Mouse (Mus musculus) lung, embryonic 15.5 days (tissue): ENCODE measurements around the gene Cenpw. TPM values are rescaled to one million over a fixed set of nuclear protein-coding genes. Genes with fewer than 3 reads are reported as not detected.

Experiments used
- ATAC-seq: fragments of 200-750 bp; cut with Nextera tagmentation; 2 replicates; pipeline ENCODE4 v1.8.0; 2017; ENCODE audit warnings: moderate number of reproducible peaks, borderline replicate concordance; ENCODE audit not compliant: low FRiP score, low TSS enrichment; ENCODE audit errors: extremely low read depth
- H3K27ac ChIP-seq: fragments of 300-500 bp; sonication (generic); 2 replicates; pipeline ENCODE4 v1.5.1; 2015; ENCODE audit warnings: moderate library complexity, mild to moderate bottlenecking, inconsistent platforms
- H3K27me3 ChIP-seq: fragments of 300-500 bp; sonication (generic); 2 replicates; pipeline ENCODE4 v1.6.1; 2015; ENCODE audit warnings: inconsistent platforms
- H3K36me3 ChIP-seq: fragments of 300-500 bp; sonication (generic); 2 replicates; pipeline ENCODE4 v1.6.1; 2015; ENCODE audit warnings: inconsistent platforms
- H3K4me1 ChIP-seq: fragments of 300-500 bp; sonication (generic); 2 replicates; pipeline ENCODE4 v1.6.1; 2015; ENCODE audit warnings: inconsistent platforms
- H3K4me2 ChIP-seq: fragments of 300-500 bp; sonication (generic); 2 replicates; pipeline ENCODE4 v1.6.1; 2015; ENCODE audit warnings: inconsistent platforms, mild to moderate bottlenecking, moderate library complexity
- H3K4me3 ChIP-seq: fragments of 300-500 bp; sonication (generic); 2 replicates; pipeline ENCODE4 v1.5.1; 2015; ENCODE audit warnings: mild to moderate bottlenecking, inconsistent platforms
- H3K9ac ChIP-seq: fragments of 300-500 bp; sonication (generic); 2 replicates; pipeline ENCODE4 v1.6.1; 2015; ENCODE audit warnings: inconsistent platforms
- H3K9me3 ChIP-seq: fragments of 300-500 bp; sonication (generic); 2 replicates; pipeline ENCODE4 v1.6.1; 2016; ENCODE audit warnings: inconsistent platforms
- WGBS: fragments of 180-500 bp; shearing (Covaris S2); methylation state at CpG from one replicate; pipeline ENCODE4 v1.1.7; 2015; 5-methylcytosine and 5-hydroxymethylcytosine counted together
- polyA plus RNA-seq: library from polyadenylated mRNA; unstranded; fragments of >200 nt; fragmentation: Nextera tagmentation; extraction: Ambion mirVana; gene quantifications from 2 replicates; pipeline ENCODE4 v1.2.1, GENCODE M21; 2015

The Cenpw gene
- 41.0 and 43.6 TPM in 2 replicates for polyA plus RNA-seq

DNA sequence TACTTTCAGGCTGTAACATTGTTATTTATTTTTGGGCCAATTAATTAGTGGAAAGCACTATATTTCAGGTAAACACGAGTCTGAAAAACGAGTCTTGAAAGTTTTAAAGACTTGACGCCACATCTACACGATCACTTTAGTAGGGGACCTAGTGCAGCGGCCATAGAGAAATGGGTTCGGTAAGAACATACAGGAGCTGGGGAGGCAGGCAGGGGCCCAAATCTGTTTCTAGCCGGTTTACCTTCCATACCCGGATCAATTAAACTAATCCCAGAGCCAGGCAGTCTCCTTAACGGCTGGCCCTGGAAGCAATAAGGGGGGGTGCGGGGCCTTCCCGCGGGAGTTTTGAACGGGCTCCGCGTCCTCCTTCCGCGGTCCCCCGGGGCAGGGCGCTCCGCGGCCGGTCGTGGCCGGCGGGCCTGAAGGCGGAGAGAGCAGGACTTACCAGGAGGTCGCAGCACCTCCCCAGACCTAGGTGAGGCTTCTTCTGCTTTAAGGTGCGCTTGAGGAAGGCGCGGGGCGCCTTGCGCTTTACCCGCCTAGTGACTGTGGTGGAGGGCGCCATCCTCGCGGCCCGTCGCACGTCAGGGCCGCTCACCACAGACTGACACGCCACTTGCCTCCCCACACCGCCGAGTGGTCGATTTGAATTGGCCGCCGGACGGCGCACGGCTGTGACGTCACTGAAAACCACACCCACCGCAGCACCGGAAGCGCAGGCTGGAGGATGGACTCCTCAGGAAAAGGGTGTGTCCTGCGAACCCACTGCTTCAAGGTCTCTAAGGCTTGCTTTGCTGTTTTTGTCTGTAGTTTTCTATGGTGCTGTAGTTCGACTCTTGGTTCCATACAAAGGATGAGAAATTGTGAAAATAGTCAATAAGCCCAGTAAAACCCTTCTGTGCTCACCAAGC, at the start of gene Cenpw:
Gene Cenpw, minus strand, starts transcription at position 645 of the 911 bp plus-strand sequence.
- H3K9ac ChIP-seq, result peak within 1 kb of the TSS; percentile 77
- H3K36me3 ChIP-seq, result 0 out of 2 replicates have a peak, but pooled peaks cover 4% of the 10 kb centered on the region
- peaks cover 4% of the 10 kb centered on the region; the same call in 1 of the 2 replicates for H3K4me1 ChIP-seq
- ATAC-seq, result peak; percentile 100
- under 1% methylated on average over 54 of the region's 55 CpGs for WGBS
- no peaks in the 10 kb centered on the region for H3K27me3 ChIP-seq
- no peaks in the 10 kb centered on the region for H3K9me3 ChIP-seq
- H3K27ac ChIP-seq, result peak within 1 kb of the TSS; percentile 58
- H3K4me3 ChIP-seq, result peak within 1 kb of the TSS; percentile 81
- peak within 1 kb of the TSS; percentile 73 for H3K4me2 ChIP-seq

DNA sequence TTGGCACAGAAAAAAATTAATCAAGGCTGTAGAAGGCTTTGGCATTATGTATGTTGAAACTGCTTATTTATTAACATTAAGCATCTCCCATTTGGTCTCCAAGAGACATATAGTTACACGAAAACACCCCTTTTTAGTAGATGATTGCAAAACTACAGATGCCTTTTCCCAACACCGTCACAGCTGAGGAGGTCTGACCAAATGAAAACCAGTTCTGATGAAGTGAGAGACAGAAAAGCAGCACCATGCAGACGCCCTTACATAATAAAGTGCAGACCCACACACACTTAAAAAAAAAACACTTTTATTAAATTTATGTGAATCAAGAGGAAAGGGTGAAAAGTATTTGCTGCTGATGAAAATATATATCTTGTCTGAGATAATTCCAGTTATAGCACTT, 49.3 kb upstream of the Cenpw start:
- no peaks in the 10 kb centered on the region for H3K36me3 ChIP-seq
- no peak overlapping the region for H3K27ac ChIP-seq
- no peaks in the 10 kb centered on the region for H3K27me3 ChIP-seq
- no peaks in the 10 kb centered on the region for H3K9me3 ChIP-seq
- H3K9ac ChIP-seq, result no peak overlapping the region
- no peak for ATAC-seq
- H3K4me1 ChIP-seq, result no peaks in the 10 kb centered on the region
- H3K4me2 ChIP-seq, result no peak overlapping the region
- WGBS, result 47% methylated on average over 3 of the region's 3 CpGs
- no peak overlapping the region for H3K4me3 ChIP-seq

DNA sequence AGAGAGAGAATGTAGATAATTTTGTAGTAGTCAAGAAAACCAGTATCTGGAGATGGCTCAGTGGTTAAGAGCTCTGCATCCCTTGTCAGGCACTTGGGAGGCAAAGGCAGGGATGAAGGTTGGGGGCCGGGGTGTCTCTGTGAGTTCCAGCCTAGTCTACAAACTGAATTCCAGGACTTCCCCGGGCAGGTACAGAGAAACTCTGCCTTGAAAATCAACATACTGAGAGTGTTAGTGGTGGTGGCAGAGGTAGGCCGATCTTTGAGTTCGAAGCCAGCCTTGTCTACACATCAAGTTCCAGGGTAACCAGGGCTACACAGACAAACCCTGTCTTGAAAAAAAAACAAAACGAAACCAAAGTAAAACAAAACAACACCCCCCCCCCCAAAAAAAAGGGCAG, 859 bp downstream of the Cenpw start:
- Histone ChIP-seq H3K4me2 (peak overlapping the region; percentile 73), H3K9me3 (no peaks in the 10 kb centered on the region), H3K36me3 (0 out of 2 replicates have a peak, but pooled peaks cover 5% of the 10 kb centered on the region), H3K27me3 (no peaks in the 10 kb centered on the region), H3K9ac (peak overlapping the region; percentile 77), H3K4me3 (peak overlapping the region; percentile 81), H3K27ac (no peak overlapping the region), H3K4me1 (peaks cover 4% of the 10 kb centered on the region; the same call in 1 of the 2 replicates)
- 45% methylated on average over 5 of the region's 5 CpGs for whole genome bisulfite sequencing
- no peak for ATAC-seq

DNA sequence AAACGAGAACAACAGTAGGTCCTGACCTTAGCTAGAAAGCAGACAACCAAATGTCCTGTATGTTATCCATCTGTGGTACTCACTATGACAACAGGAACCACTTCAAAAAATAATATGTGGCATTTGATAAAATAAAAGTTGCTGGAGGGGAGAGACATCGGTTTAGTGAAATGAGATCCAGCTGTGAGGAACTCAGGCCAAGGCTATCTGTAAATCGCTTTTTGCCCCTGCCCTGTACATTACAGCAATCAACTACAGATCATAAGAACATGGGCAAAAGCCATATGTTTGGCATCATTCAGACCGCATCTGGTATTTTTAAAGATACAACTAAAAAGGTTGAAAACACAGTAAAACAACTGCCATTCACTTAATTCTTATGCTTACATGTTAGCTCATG, 32.7 kb downstream of the Cenpw start:
- Histone ChIP-seq H3K36me3 (no peaks in the 10 kb centered on the region), H3K9ac (no peak overlapping the region), H3K4me2 (no peak overlapping the region), H3K27ac (no peak overlapping the region), H3K4me1 (no peaks in the 10 kb centered on the region), H3K4me3 (no peak overlapping the region), H3K9me3 (no peaks in the 10 kb centered on the region; the same call in 1 of the 2 replicates), H3K27me3 (no peaks in the 10 kb centered on the region)
- 63% methylated on average over 4 of the region's 4 CpGs for WGBS
- ATAC-seq, result peak; percentile 55; the same call in 1 of the 2 replicates
